Mouse (Mus musculus) adrenal gland, postnatal 4 days (tissue): ENCODE results near the gene Olfr453. TPM values are rescaled to one million over a fixed set of nuclear protein-coding genes. Genes with fewer than 3 reads are reported as not detected.

Source experiments
- DNase-seq, 2 experiments: peaks; one replicate each; pipeline ENCODE4 v3.0.0; 2021 to 2022; ENCODE audit warnings: low spot score in 2 of 2, mixed read lengths in 2 of 2
- long read RNA-seq, 2 experiments: library from polyadenylated mRNA; stranded (forward); transcript quantifications; one replicate each; pipeline ENCODE4 v2.0.0; 2021
- total RNA-seq, 2 experiments: library from RNA; stranded (reverse); gene quantifications; 2 replicates each; pipeline ENCODE4 v1.2.3; 2021

The Olfr453 gene
- not detected for total RNA-seq
- long read RNA-seq, experiment 1: 0 reads
- long read RNA-seq, experiment 2: 0 reads

- DNase-seq: no peak
Measured at GRCm38 (mm10) chr6:42739071-42739470, at the start of gene Olfr453. Gene Olfr453, plus strand, starts transcription at chr6:42739371.

- DNase-seq: no peak
Measured at GRCm38 (mm10) chr6:42689761-42690160, 49.4 kb upstream of the Olfr453 start.

- peak; percentile 41 to 65 for DNase-seq
Measured at GRCm38 (mm10) chr6:42692154-42692516, 47.0 kb upstream of the Olfr453 start.

DNA sequence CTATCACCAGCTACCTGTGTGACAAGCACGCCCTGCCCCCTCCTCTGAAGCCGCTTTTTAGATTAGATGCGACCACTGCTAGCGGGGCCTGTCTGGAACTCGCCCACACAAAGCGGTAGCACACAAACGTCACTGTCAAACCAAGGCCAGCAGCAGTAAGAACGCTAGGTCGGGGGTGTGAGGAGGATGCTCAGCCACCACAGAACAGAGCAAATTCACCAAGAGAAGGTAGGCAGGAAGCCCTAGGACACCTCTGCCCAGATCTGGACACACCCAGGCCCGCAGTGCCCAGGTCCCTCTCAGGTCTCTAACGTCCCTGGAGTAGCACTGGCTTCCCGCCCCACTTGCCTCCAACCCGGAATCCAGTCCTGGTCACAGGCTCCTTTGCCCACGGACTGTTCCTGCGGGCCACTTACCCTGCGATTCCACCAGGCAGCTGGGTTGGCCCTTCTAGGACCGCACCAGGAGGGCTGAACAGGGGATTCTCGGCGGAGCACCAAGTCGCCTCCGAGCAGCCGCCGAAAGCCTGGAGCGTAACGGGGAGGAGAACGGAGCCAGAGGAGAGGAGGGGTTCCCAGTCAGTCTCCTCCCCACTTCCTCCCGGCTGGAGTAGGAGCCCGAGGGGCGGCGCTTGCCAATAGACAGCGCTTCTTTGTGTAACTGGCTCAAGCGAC is 46.5 kb upstream of the Olfr453 start:
- DNase-seq: peak; percentile 40 to 51

GRCm38 (mm10) chr6:42709291-42710211 is 29.6 kb upstream of the Olfr453 start, which contains the start of gene Tcaf1:
Gene Tcaf1, minus strand, starts transcription at chr6:42710088.
- peak; percentile 36 to 51 for DNase-seq

GRCm38 (mm10) chr6:42714668-42715067 is 24.5 kb upstream of the Olfr453 start:
- no peak for DNase-seq

DNA sequence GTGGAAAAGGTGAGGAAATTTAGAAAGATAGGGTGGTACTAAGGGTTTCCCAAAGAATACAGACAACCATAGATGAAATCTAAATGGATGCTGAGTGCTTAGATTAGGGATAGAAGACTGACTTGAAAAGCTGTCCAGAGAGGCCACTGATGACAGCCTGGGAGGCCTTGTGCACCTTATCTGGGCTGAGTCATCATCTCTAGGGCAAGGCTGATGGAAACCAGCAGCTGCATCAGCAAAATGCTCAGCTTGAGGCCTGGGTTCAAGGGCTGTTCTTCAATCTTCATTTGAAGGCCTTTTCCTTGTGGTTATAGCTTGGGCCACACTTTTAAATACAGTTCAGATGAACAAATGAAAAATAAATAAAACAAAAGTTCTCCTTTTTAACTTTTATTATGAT is 21.2 kb upstream of the Olfr453 start:
- no peak for DNase-seq

DNA sequence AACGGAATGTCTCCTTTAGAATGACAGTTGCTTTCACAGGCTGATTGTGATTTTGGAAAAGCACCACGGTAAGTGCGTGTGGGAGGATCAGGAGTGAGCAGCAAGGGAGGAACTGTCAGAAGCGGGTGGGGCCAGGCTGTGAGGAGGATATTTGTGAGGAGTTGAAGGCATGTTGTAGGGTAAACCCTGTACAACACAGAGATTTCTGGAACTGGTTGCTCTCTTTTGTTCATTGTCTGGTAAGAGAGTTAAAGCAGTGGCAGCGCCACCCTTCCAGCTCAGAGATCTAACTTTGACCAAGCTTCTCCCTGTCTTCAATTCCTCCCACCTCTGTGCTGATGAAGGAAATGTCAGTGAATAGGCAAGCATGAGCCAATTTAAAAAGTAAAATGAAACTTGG is 3.1 kb downstream of the Olfr453 start:
- no peak for DNase-seq

- no peak for DNase-seq
Measured at GRCm38 (mm10) chr6:42747846-42748245, 8.7 kb downstream of the Olfr453 start.

GRCm38 (mm10) chr6:42756104-42756503 is 16.9 kb downstream of the Olfr453 start, which contains the start of gene Olfr38:
Gene Olfr38, plus strand, starts transcription at chr6:42756404.
- no peak for DNase-seq

DNA sequence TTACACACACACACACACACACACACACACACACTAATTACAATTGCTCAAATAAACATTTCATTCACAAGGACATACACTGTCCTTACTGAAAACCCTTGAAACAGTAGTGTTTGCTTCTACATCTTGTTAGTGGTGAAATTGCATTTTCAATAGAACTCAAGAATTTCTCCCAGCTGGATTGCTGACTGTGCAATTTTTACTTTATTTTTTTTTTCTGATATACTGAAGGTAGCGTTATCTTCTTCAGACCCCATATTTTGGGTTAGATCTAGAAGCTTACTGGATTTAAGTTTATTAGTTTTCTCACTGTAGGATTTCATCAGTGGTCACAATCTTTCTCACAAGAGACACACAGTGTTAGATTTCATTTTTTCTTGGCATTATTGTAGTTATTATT is 37.9 kb downstream of the Olfr453 start:
- no peak for DNase-seq

DNA sequence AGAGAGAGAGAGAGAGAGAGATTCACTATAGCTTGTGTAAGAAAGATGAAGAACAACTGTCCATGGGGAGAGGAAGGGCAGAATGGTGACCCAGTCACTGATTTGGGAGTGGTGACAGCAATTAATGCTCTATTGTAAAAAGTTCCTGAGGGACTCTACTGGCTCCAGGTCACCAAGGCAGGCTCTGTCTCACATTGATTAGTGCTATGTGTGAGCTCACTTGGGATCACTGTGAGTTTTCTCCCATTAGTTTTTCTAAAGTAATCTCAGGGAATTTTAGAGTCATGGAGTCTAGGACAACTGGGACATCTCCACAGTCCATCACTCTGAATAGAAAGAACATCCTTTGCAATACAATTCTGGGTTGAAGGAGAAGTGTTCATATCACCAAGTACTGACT is 45.6 kb downstream of the Olfr453 start, which contains the start of gene Olfr452:
Olfr452 (plus strand) TSS at position 301 of the 400 bp plus-strand sequence.
- no peak for DNase-seq

DNA sequence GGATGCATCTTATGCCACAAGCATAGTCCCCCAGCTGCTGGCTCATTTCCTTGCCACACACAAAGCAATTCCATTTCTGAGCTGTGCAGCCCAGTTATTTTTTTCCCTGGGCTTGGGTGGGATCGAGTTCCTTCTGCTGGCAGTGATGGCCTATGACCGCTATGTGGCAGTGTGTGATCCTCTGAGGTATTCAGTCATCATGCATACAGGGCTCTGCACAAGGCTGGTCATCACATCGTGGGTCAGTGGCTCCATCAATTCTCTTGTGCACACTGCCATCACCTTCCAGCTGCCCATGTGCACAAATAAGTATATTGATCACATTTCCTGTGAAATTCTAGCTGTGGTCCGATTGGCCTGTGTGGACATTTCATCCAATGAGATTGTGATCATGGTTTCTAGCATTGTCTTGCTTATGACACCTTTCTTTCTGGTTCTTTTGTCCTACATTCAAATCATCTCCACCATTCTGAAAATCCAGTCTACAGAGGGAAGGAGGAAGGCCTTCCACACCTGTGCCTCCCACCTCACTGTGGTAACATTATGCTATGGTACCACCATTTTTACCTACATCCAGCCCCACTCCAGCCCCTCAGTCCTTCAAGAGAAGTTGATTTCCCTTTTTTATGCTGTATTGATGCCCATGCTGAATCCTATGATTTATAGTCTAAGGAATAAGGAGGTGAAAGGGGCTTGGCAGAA is 51.2 kb downstream of the Olfr453 start:
- no peak for DNase-seq

GRCm38 (mm10) chr6:42790949-42791556 is 51.9 kb downstream of the Olfr453 start:
- no peak for DNase-seq

DNA sequence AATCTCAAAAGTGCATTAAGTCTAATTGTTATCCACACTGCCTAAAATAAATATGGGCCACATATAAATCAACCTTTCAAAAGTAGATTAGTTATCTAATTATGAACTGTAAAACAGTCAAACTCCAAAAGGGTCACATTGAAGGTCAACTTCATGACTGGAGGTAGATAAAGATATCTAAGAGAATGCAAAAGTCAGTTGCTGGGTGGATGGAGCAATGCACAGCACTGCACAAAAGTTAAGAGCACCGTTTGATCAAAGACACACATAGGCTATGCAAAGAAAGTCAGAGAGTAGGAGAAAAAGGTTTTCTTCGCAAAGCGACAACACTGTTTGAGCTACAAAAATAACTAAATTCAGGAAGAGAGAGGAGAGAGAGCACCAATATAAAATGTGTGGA is 55.8 kb downstream of the Olfr453 start:
- DNase-seq: no peak

Other genes starting within 250 kb of the Olfr453 start
- under 1 TPM in 1 of 2 experiments, not detected in 1; 0.23 TPM for gene Olfr455, start 191.8 kb upstream of the Olfr453 start, total RNA-seq
- gene Tcaf3, start 141.7 kb upstream of the Olfr453 start, total RNA-seq: not detected
- gene Tcaf2, start 94.1 kb upstream of the Olfr453 start, total RNA-seq: 10 to 100 TPM in 1 of 2 experiments, 1 to 10 TPM in 1; 8.1 to 10.4 TPM
- 10 to 100 TPM; 69.2 to 78.4 TPM for gene Tcaf1, start 29.3 kb upstream of the Olfr453 start, total RNA-seq
- gene Olfr38, start 17.0 kb downstream of the Olfr453 start, total RNA-seq: not detected
- gene Olfr452, start 45.7 kb downstream of the Olfr453 start, total RNA-seq: not detected
- gene Olfr450, start 72.6 kb downstream of the Olfr453 start, total RNA-seq: not detected
- gene Olfr449, start 95.0 kb downstream of the Olfr453 start, total RNA-seq: not detected
- gene Olfr448, start 151.1 kb downstream of the Olfr453 start, total RNA-seq: not detected
- gene Olfr447, start 169.5 kb downstream of the Olfr453 start, total RNA-seq: not detected
- not detected for gene Olfr446, start 182.0 kb downstream of the Olfr453 start, total RNA-seq
- gene Olfr444, start 209.7 kb downstream of the Olfr453 start, total RNA-seq: not detected